Mouse (Mus musculus) Patski (cell line): Measurements from ENCODE around the gene Tex264. TPM values are rescaled to one million over a fixed set of nuclear protein-coding genes. Genes with fewer than 3 reads are reported as not detected.

Experiments used
- ATAC-seq: fragments of 100-300 bp; one replicate; pipeline ENCODE4 v1.8.0; 2021
- CTCF ChIA-PET: fragments of 350-600 bp; sonication (Branson Sonifier 250); formaldehyde crosslinking; loops from one replicate; lab custom pipeline; 2022; ENCODE audit warnings: inconsistent platforms; lab: Charles Lee
- POLR2A ChIA-PET: fragments of 350-600 bp; sonication (Branson Sonifier 250); formaldehyde crosslinking; loops from one replicate; lab custom pipeline; 2022; ENCODE audit warnings: antibody characterized with exemption, inconsistent platforms; lab: Charles Lee
- DNase-seq: peaks from one replicate; pipeline ENCODE4 v3.0.0-alpha.2; 2011; ENCODE audit warnings: low read depth, low spot score
- H3K27me3 ChIP-seq: fragments of 371-371 bp; one replicate; pipeline ENCODE4 v1.5.1; 2021
- CTCF ChIP-seq: fragments of 100-300 bp; IDR thresholded peaks from one replicate; pipeline ENCODE4 v1.5.1; 2021
- in situ Hi-C: fragments of 300-500 bp; cut with MboI; formaldehyde crosslinking; loops from 3 replicates; pipeline ENCODE4 v1.11.1; 2018; ENCODE audit warnings: low pct_unique_long_range_greater_than_20kb, mixed read lengths
- polyA plus RNA-seq: library from polyadenylated mRNA; unstranded; gene quantifications from one replicate; pipeline ENCODE4 v1.2.3, GENCODE M21; 2021

Tex264 gene
- polyA plus RNA-seq, 1 experiment from 2014 or later = 162 TPM

DNA sequence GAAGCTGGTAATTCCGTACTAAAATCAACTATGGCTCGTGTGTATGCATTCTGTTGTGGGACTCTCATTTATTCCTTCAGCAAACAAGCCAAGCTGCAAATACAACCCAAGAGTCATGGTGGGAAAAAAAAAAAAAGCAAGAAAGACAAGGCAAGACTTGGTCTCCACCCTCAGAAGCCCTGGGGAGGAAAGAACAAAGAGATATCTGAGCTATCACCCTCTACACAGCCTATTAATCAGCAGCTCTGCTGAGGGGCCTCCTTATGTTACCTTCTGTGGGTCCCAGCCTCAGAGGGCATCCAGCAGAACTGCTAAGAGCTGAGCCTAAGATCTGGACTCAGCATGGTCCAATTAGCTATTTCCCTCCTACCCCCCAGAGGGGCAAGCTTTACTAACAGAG lies 11.9 kb downstream of the Tex264 start:
- TF ChIP-seq CTCF = no peak
- ATAC-seq = no peak
- no peaks in the 10 kb centered on the region for H3K27me3 ChIP-seq
- ChIA-PET POLR2A (interaction anchor here (1.1 kb wide), 1 partner anchor 8 kb away, joined by 3 read pairs; no protein-coding TSS in a partner anchor), CTCF (no interaction called here)
- no peak for DNase-seq
- in situ Hi-C loops = no loop called here

DNA sequence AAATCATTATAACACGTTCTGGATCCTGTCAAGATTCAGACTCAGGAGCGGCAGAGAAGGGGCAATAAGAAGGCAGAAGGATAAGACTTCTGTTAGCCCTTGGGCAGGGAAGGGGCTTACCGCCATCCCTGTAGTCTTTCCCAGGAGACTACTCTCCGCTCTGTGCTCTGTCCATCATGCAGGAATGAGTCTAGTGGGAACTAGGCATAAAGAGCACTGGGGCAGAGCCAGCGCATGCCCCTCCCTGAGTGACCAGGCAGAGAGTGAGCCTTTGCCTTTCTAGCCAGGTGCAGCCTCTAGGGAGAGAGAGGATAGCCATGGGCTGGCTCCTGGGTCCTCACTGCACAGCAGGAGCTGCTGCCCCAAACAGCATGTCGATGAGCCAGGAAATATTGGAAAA lies 20.9 kb downstream of the Tex264 start:
- DNase-seq = no peak
- POLR2A ChIA-PET = no interaction called here
- no peak for ATAC-seq

DNA sequence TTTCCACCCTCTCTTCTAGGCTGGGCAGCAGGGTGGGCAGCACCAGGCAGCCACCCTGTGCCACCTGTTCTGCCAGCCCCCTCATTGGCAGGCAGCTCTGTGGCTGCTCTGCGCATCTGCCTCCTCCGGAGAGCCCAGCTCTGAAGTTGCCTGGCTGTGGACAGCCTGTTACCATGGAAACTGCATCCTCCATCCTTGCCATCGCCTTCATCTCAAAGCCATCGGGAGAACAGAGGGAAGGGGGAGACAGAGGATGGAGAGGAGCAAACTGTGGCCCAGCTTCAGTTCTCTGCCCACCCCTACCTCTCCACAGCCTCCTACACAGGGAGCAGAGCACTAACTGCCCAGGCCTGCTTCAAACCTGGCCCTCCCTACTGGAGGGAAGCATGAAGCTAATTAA lies 21.3 kb downstream of the Tex264 start:
- no peak for ATAC-seq
- H3K27me3 ChIP-seq = no peaks in the 10 kb centered on the region
- ChIA-PET POLR2A (no interaction called here), CTCF (interaction anchor here (1.8 kb wide), 1 partner anchor 17 kb away, joined by 5 read pairs; no protein-coding TSS in a partner anchor)
- TF ChIP-seq CTCF = no peak
- in situ Hi-C loops = no loop called here
- no peak for DNase-seq

More for the DNA sequence above, 20.9 kb downstream of the Tex264 start:
- TF ChIP-seq CTCF = no peak
- CTCF ChIA-PET = interaction anchor here (1.8 kb wide), 1 partner anchor 16 kb away, joined by 5 read pairs; no protein-coding TSS in a partner anchor
- H3K27me3 ChIP-seq = no peaks in the 10 kb centered on the region
- in situ Hi-C loops = no loop called here

DNA sequence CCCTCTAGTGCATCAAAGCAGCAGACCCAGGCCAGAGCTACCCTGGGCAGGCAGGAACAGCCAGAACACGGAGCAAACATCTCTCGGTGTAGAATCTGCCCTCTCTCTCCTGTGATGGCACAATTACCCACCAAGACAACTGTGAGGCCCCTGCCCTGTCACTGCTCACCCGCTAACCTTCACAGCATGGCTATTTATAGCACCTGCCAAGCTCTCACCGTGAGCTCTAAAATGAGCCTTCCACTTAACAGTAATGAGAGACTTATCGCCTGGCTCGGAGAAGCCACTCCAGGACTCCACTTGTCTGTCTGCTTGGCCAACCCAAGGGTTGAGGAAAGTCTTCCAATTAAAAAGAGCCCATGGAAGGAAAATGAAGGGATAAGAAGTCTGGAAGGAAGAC lies 22.5 kb downstream of the Tex264 start:
- no peaks in the 10 kb centered on the region for H3K27me3 ChIP-seq
- ChIA-PET POLR2A (no interaction called here), CTCF (interaction anchor here (1.6 kb wide), 1 partner anchor 10 kb away, joined by 4 read pairs; no protein-coding TSS in a partner anchor)
- DNase-seq (no peak), ATAC-seq (no peak)
- in situ Hi-C loops = no loop called here
- TF ChIP-seq CTCF = no peak

DNA sequence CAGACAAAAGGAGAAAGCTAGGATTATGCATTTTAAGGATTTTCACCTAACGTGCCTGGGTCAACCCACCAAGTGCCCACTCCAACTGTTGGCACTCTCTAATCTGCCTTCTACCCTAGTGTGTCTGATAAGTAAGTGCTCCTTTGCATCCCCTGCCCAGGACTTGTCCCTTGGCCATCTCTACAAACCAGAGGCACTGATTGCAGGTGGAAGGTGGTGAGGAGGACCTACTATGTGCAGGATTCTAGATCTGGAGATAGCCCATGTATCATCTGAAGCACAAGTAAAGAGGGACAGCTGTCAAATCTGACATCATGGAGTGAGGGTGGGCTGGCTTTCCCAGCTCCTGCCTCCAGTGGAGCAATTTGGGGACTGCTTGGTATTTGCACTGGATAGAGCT lies 25.8 kb downstream of the Tex264 start:
- POLR2A ChIA-PET = no interaction called here
- H3K27me3 ChIP-seq = peaks cover 10% of the 10 kb centered on the region
- ATAC-seq (no peak), DNase-seq (no peak)
- no peak for TF ChIP-seq CTCF
- in situ Hi-C loops = loop anchor here (10.0 kb wide), 1 partner anchor 55 kb away; no protein-coding TSS in a partner anchor
- CTCF ChIA-PET = interaction anchor here (1.0 kb wide), 1 partner anchor 15 kb away, joined by 3 read pairs; no protein-coding TSS in a partner anchor

DNA sequence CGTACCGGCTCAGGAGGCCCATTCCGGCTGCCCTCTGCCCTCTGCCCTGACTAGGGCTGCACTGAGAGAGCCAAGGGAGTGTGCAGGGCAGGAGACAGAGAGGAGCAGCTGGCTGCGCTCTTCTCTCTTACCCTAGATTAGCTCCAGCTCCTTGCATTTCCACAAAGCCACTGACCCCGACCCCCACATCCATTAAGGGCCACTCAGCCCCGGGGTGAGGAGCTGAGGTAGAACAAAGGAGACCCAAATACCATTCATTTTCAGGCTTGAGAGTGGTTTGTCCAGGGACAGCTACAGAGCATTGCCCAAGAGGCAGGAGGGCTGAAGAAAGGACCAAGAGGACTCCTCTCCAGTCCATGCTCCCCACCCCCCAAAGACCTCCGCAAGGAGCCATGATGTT lies 26.3 kb downstream of the Tex264 start:
- ATAC-seq (no peak), DNase-seq (no peak)
- ChIA-PET CTCF (interaction anchor here (1.0 kb wide), 1 partner anchor 15 kb away, joined by 3 read pairs; no protein-coding TSS in a partner anchor), POLR2A (no interaction called here)
- no peak for TF ChIP-seq CTCF
- H3K27me3 ChIP-seq = peaks cover 10% of the 10 kb centered on the region
- in situ Hi-C loops = loop anchor here (10.0 kb wide), 1 partner anchor 55 kb away; no protein-coding TSS in a partner anchor

DNA sequence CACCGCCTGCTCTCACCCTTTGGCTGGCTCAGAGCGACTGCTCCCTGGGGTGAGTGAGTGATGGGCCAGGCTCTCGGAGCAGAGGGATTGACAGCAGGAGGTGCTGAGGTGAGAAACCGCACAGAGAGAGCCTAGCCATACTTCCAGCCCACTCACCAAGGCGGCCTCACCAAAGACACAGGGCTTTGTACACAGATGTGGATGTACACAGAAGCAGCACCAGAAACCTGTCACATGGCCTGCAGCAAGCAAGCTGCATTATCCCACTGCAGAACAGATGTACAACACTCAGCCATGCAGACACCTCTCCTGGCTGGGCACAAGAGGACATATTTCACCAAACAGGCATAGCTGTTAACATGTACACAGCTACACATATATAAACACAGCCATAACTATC lies 28.1 kb downstream of the Tex264 start:
- no peak for ATAC-seq
- in situ Hi-C loops = loop anchor here (10.0 kb wide), 1 partner anchor 53 kb away; no protein-coding TSS in a partner anchor
- CTCF ChIA-PET = interaction anchor here (0.7 to 2.0 kb wide), 2 partner anchors 14 to 80 kb away, joined by 3 to 8 read pairs; no protein-coding TSS in a partner anchor
- DNase-seq = no peak
- POLR2A ChIA-PET = interaction anchor here (0.6 kb wide), 1 partner anchor 9 kb away, joined by 3 read pairs; no protein-coding TSS in a partner anchor
- H3K27me3 ChIP-seq = peaks cover 15% of the 10 kb centered on the region
- TF ChIP-seq CTCF = no peak

DNA sequence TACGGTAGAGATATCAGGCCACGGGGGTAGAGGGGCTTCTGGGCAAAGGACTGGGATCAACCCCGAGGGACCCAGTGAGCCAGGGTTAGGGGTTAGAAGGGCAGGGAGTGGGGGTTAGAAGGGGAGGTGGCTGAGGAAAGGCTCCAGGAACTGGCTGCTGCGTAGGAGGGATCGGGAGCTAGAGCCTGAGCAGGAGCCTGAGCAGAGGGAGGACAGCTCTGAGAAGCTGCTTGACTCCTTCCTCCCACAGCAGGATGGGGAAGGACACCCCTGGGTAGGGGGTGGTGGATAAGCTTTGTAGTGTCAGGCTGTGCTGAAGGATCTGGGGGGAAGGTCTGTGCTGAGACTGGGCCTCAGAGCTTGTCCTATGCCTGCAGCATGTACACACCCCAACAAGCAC lies 28.9 kb downstream of the Tex264 start:
- CTCF ChIA-PET = interaction anchor here (2.0 kb wide), 1 partner anchor 13 kb away, joined by 8 read pairs; no protein-coding TSS in a partner anchor
- no peak for DNase-seq
- H3K27me3 ChIP-seq = peaks cover 15% of the 10 kb centered on the region
- POLR2A ChIA-PET = no interaction called here
- TF ChIP-seq CTCF = no peak
- in situ Hi-C loops = loop anchor here (10.0 kb wide), 1 partner anchor 52 kb away; no protein-coding TSS in a partner anchor
- ATAC-seq = no peak

DNA sequence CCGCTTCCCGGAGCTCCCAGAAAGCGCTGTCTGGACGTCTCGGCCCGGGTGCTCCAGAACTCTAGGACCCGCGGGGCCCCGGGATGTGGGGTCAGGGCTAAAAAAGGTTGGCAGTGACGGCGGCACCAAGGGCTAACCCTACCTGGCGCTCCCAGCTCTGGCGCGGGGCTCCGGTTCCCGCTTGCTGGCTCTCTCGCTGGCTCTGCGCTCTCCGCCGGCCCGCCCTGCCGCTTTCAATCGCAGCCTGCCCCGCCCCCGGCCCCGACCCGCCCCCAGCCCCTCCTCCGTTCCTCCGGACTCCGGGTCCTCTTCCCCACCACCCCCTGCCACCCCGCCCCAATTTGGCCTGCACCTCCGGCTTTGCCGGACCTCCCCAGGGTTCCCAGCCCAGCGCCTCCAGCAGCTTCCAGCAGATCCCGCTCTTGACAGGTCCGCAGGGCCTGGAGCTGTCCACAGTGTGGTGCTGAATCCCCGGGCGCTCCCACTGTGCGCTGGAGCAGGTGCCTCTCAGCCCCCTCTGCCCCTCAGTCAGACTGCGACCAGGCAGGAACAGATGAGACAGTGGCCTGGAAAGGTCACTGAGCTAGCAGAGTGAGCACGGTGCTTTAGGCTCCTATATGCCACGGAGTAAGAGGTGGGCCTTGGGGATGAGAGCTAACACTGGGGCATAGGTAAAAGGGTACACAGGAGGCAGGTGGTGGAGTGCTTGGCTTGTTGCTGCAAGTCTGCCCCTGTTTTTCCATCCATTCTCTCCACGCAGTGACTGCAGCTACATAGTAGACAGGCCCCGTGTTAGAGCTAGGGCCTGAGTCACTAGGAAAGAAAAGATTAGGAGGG lies 29.6 kb downstream of the Tex264 start, which contains the start of gene Grm2:
TSS of gene Grm2 (minus strand) at position 199 of the 837 bp plus-strand sequence.
- ATAC-seq = no peak
- DNase-seq = no peak
- TF ChIP-seq CTCF = no peak
- in situ Hi-C loops = loop anchor here (10.0 kb wide), 1 partner anchor 51 kb away; no protein-coding TSS in a partner anchor
- ChIA-PET CTCF (interaction anchor here (2.0 kb wide), 1 partner anchor 13 kb away, joined by 8 read pairs; no protein-coding TSS in a partner anchor), POLR2A (no interaction called here)
- peaks cover 17% of the 10 kb centered on the region for H3K27me3 ChIP-seq

DNA sequence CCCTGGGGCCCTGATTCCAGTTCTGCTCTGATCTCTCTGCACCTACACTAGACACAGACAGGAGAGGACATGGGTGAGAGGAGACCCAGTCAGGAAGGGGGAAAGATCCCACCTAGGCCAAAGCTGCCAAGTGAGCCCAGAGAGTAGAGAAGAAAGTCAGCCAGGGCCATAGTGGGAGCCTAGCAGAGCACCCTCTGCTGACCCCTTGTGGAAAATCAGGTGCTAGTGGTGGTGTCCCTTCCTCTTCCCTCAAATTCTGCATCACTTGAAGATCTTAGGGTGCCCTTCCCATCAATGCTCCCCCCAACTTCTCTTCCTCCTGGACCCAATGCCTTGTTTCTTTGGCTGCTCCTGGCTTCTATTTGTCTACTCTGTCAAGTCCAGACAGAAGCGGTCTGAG lies 33.0 kb downstream of the Tex264 start:
- ChIA-PET CTCF (interaction anchor here (0.7 to 0.8 kb wide), 2 partner anchors 10 kb away, joined by 3 to 4 read pairs; no protein-coding TSS in a partner anchor), POLR2A (no interaction called here)
- in situ Hi-C loops = loop anchor here (10.0 kb wide), 1 partner anchor 48 kb away; no protein-coding TSS in a partner anchor
- DNase-seq (no peak), ATAC-seq (no peak)
- H3K27me3 ChIP-seq = peaks cover 33% of the 10 kb centered on the region
- no peak for TF ChIP-seq CTCF
